Mouse (Mus musculus): ENCODE measurements at regions not wholly inside any gene's neighbourhood (a gene's known extent, or its start where the extent isn't known, plus 50 kb on each side); places are given as distances from the start of the nearest gene placed in this dataset.

- H3K27me3 ChIP-seq (ENCODE audit: control insufficient read depth, insufficient read depth, low read length) = no peaks in the 10 kb centered on the region
- no peak overlapping the region for H3K27ac ChIP-seq (ENCODE audit: control insufficient read depth, insufficient read depth, low read length)
- DNase-seq = no peak
- H3K4me3 ChIP-seq (ENCODE audit: control insufficient read depth, insufficient read depth, low read length) = no peak overlapping the region
- H3K36me3 ChIP-seq (ENCODE audit: control insufficient read depth, insufficient read depth, low read length) = no peaks in the 10 kb centered on the region
- WGBS = 44% methylated on average over 6 of the region's 6 CpGs
- peaks cover 26% of the 10 kb centered on the region for H3K4me1 ChIP-seq (replicated peaks; ENCODE audit: control insufficient read depth, insufficient read depth, low read length)
- TF ChIP-seq POLR2A (IDR thresholded peaks at IDR 0.05; ENCODE audit: control insufficient read depth, extremely low read depth, insufficient read depth, low read length, poor library complexity) = no peak
- TF ChIP-seq CTCF (IDR thresholded peaks at IDR 0.05; ENCODE audit: borderline replicate concordance, control insufficient read depth, extremely low read depth, insufficient read depth, low read length, poor library complexity) = no peak
Observed at GRCm38 (mm10) chr9:50414796-50415340, 70.1 kb upstream of the Rpl10-ps3 start.

GRCm38 (mm10) chr9:50416677-50417076 lies 71.9 kb upstream of the Rpl10-ps3 start:
- no peaks in the 10 kb centered on the region for H3K36me3 ChIP-seq (ENCODE audit: control insufficient read depth, insufficient read depth, low read length)
- TF ChIP-seq POLR2A (IDR thresholded peaks at IDR 0.05; ENCODE audit: control insufficient read depth, extremely low read depth, insufficient read depth, low read length, poor library complexity) (no peak), CTCF (IDR thresholded peaks at IDR 0.05; ENCODE audit: borderline replicate concordance, control insufficient read depth, extremely low read depth, insufficient read depth, low read length, poor library complexity) (no peak)
- H3K4me1 ChIP-seq (replicated peaks; ENCODE audit: control insufficient read depth, insufficient read depth, low read length) = peaks cover 26% of the 10 kb centered on the region
- DNase-seq = peak; percentile 52
- WGBS = 8% methylated on average over 3 of the region's 3 CpGs
- no peaks in the 10 kb centered on the region for H3K27me3 ChIP-seq (ENCODE audit: control insufficient read depth, insufficient read depth, low read length)
- no peak overlapping the region for H3K4me3 ChIP-seq (ENCODE audit: control insufficient read depth, insufficient read depth, low read length)
- no peak overlapping the region for H3K27ac ChIP-seq (ENCODE audit: control insufficient read depth, insufficient read depth, low read length)

GRCm38 (mm10) chr9:50421061-50421460 lies 73.3 kb upstream of the Plet1 start:
- WGBS = 98% methylated on average over 2 of the region's 2 CpGs
- H3K27ac ChIP-seq (ENCODE audit: control insufficient read depth, insufficient read depth, low read length) = no peak overlapping the region
- TF ChIP-seq POLR2A (IDR thresholded peaks at IDR 0.05; ENCODE audit: control insufficient read depth, extremely low read depth, insufficient read depth, low read length, poor library complexity) (no peak), CTCF (IDR thresholded peaks at IDR 0.05; ENCODE audit: borderline replicate concordance, control insufficient read depth, extremely low read depth, insufficient read depth, low read length, poor library complexity) (no peak)

GRCm38 (mm10) chr9:50421572-50422285 lies 72.6 kb upstream of the Plet1 start:
- DNase-seq = no peak
- H3K27ac ChIP-seq (ENCODE audit: control insufficient read depth, insufficient read depth, low read length) = no peak overlapping the region
- WGBS = 94% methylated on average over 23 of the region's 23 CpGs
- no peaks in the 10 kb centered on the region for H3K36me3 ChIP-seq (ENCODE audit: control insufficient read depth, insufficient read depth, low read length)
- H3K27me3 ChIP-seq (ENCODE audit: control insufficient read depth, insufficient read depth, low read length) = no peaks in the 10 kb centered on the region
- peaks cover 7% of the 10 kb centered on the region for H3K4me1 ChIP-seq (replicated peaks; ENCODE audit: control insufficient read depth, insufficient read depth, low read length)
- TF ChIP-seq POLR2A (IDR thresholded peaks at IDR 0.05; ENCODE audit: control insufficient read depth, extremely low read depth, insufficient read depth, low read length, poor library complexity) = no peak
- no peak for TF ChIP-seq CTCF (IDR thresholded peaks at IDR 0.05; ENCODE audit: borderline replicate concordance, control insufficient read depth, extremely low read depth, insufficient read depth, low read length, poor library complexity)
- H3K4me3 ChIP-seq (ENCODE audit: control insufficient read depth, insufficient read depth, low read length) = no peak overlapping the region

More at GRCm38 (mm10) chr9:50421061-50421460, 73.3 kb upstream of the Plet1 start:
- Histone ChIP-seq H3K27me3 (ENCODE audit: control insufficient read depth, insufficient read depth, low read length) (no peaks in the 10 kb centered on the region), H3K36me3 (ENCODE audit: control insufficient read depth, insufficient read depth, low read length) (no peaks in the 10 kb centered on the region), H3K4me3 (ENCODE audit: control insufficient read depth, insufficient read depth, low read length) (no peak overlapping the region), H3K4me1 (replicated peaks; ENCODE audit: control insufficient read depth, insufficient read depth, low read length) (peaks cover 9% of the 10 kb centered on the region)
- peak; percentile 55 for DNase-seq

GRCm38 (mm10) chr9:50425866-50426495 lies 68.3 kb upstream of the Plet1 start:
- no peak overlapping the region for H3K4me3 ChIP-seq (ENCODE audit: control insufficient read depth, insufficient read depth, low read length)
- TF ChIP-seq POLR2A (IDR thresholded peaks at IDR 0.05; ENCODE audit: control insufficient read depth, extremely low read depth, insufficient read depth, low read length, poor library complexity) = no peak
- TF ChIP-seq CTCF (IDR thresholded peaks at IDR 0.05; ENCODE audit: borderline replicate concordance, control insufficient read depth, extremely low read depth, insufficient read depth, low read length, poor library complexity) = no peak
- H3K4me1 ChIP-seq (replicated peaks; ENCODE audit: control insufficient read depth, insufficient read depth, low read length) = no peaks in the 10 kb centered on the region
- H3K27me3 ChIP-seq (ENCODE audit: control insufficient read depth, insufficient read depth, low read length) = no peaks in the 10 kb centered on the region
- no peaks in the 10 kb centered on the region for H3K36me3 ChIP-seq (ENCODE audit: control insufficient read depth, insufficient read depth, low read length)
- WGBS = 58% methylated on average over 4 of the region's 4 CpGs
- no peak overlapping the region for H3K27ac ChIP-seq (ENCODE audit: control insufficient read depth, insufficient read depth, low read length)
- DNase-seq = no peak

GRCm38 (mm10) chr9:50430147-50430546 lies 64.2 kb upstream of the Plet1 start:
- Histone ChIP-seq H3K4me3 (ENCODE audit: control insufficient read depth, insufficient read depth, low read length) (no peak overlapping the region), H3K27ac (ENCODE audit: control insufficient read depth, insufficient read depth, low read length) (no peak overlapping the region), H3K4me1 (replicated peaks; ENCODE audit: control insufficient read depth, insufficient read depth, low read length) (no peaks in the 10 kb centered on the region), H3K36me3 (ENCODE audit: control insufficient read depth, insufficient read depth, low read length) (no peaks in the 10 kb centered on the region), H3K27me3 (ENCODE audit: control insufficient read depth, insufficient read depth, low read length) (no peaks in the 10 kb centered on the region)
- 22% methylated on average over 7 of the region's 7 CpGs for WGBS
- DNase-seq = no peak
- TF ChIP-seq POLR2A (IDR thresholded peaks at IDR 0.05; ENCODE audit: control insufficient read depth, extremely low read depth, insufficient read depth, low read length, poor library complexity) (no peak), CTCF (IDR thresholded peaks at IDR 0.05; ENCODE audit: borderline replicate concordance, control insufficient read depth, extremely low read depth, insufficient read depth, low read length, poor library complexity) (no peak)
